Mouse (Mus musculus) kidney, adult 2 months (tissue): ENCODE measurements around the gene Rspo1.

Experiments used
- CTCF ChIP-seq: fragments of 200-500 bp; conservative IDR thresholded peaks from 2 replicates; pipeline ENCODE4 v1.5.1; 2011; ENCODE audit warnings: low read depth, mild to moderate bottlenecking, control low read depth, low read length, moderate library complexity, mixed read lengths; ENCODE audit not compliant: insufficient read depth, insufficient read length
- POLR2A ChIP-seq: fragments of 200-500 bp; IDR thresholded peaks from one replicate; pipeline ENCODE4 v1.6.1; 2011; ENCODE audit warnings: low read depth, low read length, control low read depth

DNA sequence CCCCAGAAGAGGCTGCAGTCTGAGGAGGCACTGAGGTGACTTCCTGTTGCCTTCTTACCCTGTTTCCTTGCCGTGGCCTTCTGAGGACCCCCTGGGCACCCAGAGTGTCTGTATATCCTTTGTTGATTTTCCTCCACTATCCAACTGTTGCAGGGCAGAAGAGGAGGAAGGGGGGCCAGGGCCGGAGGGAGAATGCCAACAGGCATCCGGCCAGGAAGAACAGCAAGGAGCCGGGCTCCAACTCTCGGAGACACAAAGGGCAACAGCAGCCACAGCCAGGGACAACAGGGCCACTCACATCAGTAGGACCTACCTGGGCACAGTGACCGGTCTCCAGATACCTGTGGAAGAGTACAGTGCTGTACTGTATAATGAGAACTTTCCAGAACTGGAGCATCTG, 22.0 kb downstream of the Rspo1 start:
- TF ChIP-seq CTCF = no peak
- TF ChIP-seq POLR2A = no peak
